Mouse (Mus musculus) heart, adult 2 months (tissue): ENCODE results near the gene Kcns1.

Experiments
- CTCF ChIP-seq: fragments of 200-600 bp; IDR thresholded peaks from 2 replicates; pipeline ENCODE4 v1.8.1; 2022; ENCODE audit warnings: antibody characterized with exemption, mild to moderate bottlenecking, moderate library complexity
- EP300 ChIP-seq: fragments of 200-500 bp; IDR thresholded peaks from 2 replicates; pipeline ENCODE4 v1.6.1; 2011; ENCODE audit warnings: low read depth, low read length, control low read depth; ENCODE audit not compliant: insufficient read depth
- POLR2A ChIP-seq: fragments of 200-500 bp; IDR thresholded peaks from 2 replicates; pipeline ENCODE4 v1.6.1; 2011; ENCODE audit warnings: mild to moderate bottlenecking, low read depth, low read length, control low read depth; ENCODE audit not compliant: insufficient read depth

DNA sequence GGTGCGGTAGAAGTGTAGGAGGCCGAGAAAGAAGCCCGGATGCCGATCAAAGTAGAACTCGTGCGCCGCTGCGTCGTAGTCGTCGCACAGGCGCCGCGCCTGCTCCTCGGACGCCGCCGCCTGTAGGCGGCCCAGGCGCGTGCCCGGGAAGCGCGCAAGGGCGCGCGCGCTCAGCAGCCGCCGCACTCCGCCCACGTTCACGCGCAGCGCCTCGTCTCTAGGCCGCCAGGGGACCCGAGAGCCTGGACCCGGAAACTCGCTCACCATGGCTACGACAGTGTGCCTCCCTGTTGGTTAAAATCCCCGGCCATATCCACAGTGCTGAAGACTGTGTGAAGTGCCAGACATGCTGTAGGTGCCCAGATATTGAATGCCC, 2.4 kb downstream of the Kcns1 start:
- TF ChIP-seq EP300 (no peak), POLR2A (no peak), CTCF (no peak)
